21 mouse cellular contexts compared by ENCODE assay signal in genomic region chr2:117131910-117132309, GRCm38 (mm10). TPM values are rescaled to one million over a fixed set of nuclear protein-coding genes. Genes with fewer than 3 reads are reported as not detected.
DNase-seq lines count a peak whose midpoint lies in the region; ATAC-seq lines count a peak whose summit lies in the region.
"Had no signal": no experiment of that assay in that cellular context is flagged by ENCODE, and none has a peak within 500 bp of the region (broad histone marks: within the 10 kb centered on the region; RNA-seq: fewer than 3 reads in every experiment).

No protein-coding gene starts in this region.

- H3K27ac ChIP-seq in embryonic facial prominence, embryonic 11.5 days (replicated peaks; ENCODE audit: low read depth, low read length), result no peak overlapping the region
- no peak overlapping the region for H3K27ac ChIP-seq in embryonic facial prominence, embryonic 10.5 days (replicated peaks)
- no peak overlapping the region for H3K27ac ChIP-seq in hindbrain, embryonic 13.5 days
- H3K27ac ChIP-seq: embryonic facial prominence, embryonic 13.5 days; embryonic facial prominence, embryonic 15.5 days; forebrain, embryonic 13.5 days; forebrain, embryonic 15.5 days had no signal

- no peak for DNase-seq in embryonic facial prominence, embryonic 11.5 days (ENCODE audit: low spot score)
- DNase-seq in embryonic facial prominence, embryonic 10.5 days (ENCODE audit: low spot score), result no peak
- DNase-seq in 3T3-L1 (ENCODE audit: low read depth, low spot score), result peak; percentile 40
- peak; percentile 88 for DNase-seq in gonadal fat pad, adult 2 months (ENCODE audit: low read depth)
- DNase-seq: adrenal gland, adult 2 months; adrenal gland, postnatal 10 days; adrenal gland, postnatal 25 days; cerebellum, adult 11 months; cerebellum, adult 18-20 months; cerebellum, adult 8-10 months; cerebellum, adult 9-11 months; cerebellum, postnatal 14 days; cerebellum, postnatal 36 days; embryo, embryonic 11 days; forebrain, postnatal 0 days had no signal

- no peaks in the 10 kb centered on the region for H3K9me3 ChIP-seq in embryonic facial prominence, embryonic 11.5 days (replicated peaks; ENCODE audit: control insufficient read depth, low read length)
- H3K9me3 ChIP-seq in embryonic facial prominence, embryonic 10.5 days, result no peaks in the 10 kb centered on the region
- no peaks in the 10 kb centered on the region for H3K9me3 ChIP-seq in hindbrain, embryonic 13.5 days
- H3K9me3 ChIP-seq: embryonic facial prominence, embryonic 13.5 days; embryonic facial prominence, embryonic 15.5 days; forebrain, embryonic 13.5 days; forebrain, embryonic 15.5 days had no signal

- 73% methylated on average over 1 of the region's 1 CpGs for WGBS in embryonic facial prominence, embryonic 11.5 days
- whole genome bisulfite sequencing in embryonic facial prominence, embryonic 10.5 days, result 77% methylated on average over 1 of the region's 1 CpGs
- 74% methylated on average over 1 of the region's 1 CpGs for WGBS in hindbrain, embryonic 13.5 days

- no peak overlapping the region for H3K4me3 ChIP-seq in embryonic facial prominence, embryonic 11.5 days (ENCODE audit: low read depth, low read length)
- no peak overlapping the region for H3K4me3 ChIP-seq in embryonic facial prominence, embryonic 10.5 days
- no peak overlapping the region for H3K4me3 ChIP-seq in hindbrain, embryonic 13.5 days
- H3K4me3 ChIP-seq: embryonic facial prominence, embryonic 13.5 days; embryonic facial prominence, embryonic 15.5 days; erythroblast, embryonic 14.5 days; forebrain, embryonic 13.5 days; forebrain, embryonic 15.5 days had no signal

- H3K27me3 ChIP-seq in embryonic facial prominence, embryonic 11.5 days (ENCODE audit: control insufficient read depth, insufficient read depth, low read length), result no peaks in the 10 kb centered on the region
- no peaks in the 10 kb centered on the region for H3K27me3 ChIP-seq in embryonic facial prominence, embryonic 10.5 days (replicated peaks; ENCODE audit: low read depth, poor library complexity, severe bottlenecking)
- H3K27me3 ChIP-seq in hindbrain, embryonic 13.5 days, result no peaks in the 10 kb centered on the region
- H3K27me3 ChIP-seq: embryonic facial prominence, embryonic 13.5 days; embryonic facial prominence, embryonic 15.5 days; forebrain, embryonic 13.5 days; forebrain, embryonic 15.5 days had no signal

- no peak overlapping the region for H3K4me2 ChIP-seq in embryonic facial prominence, embryonic 11.5 days (ENCODE audit: low read depth, low read length)
- H3K4me2 ChIP-seq in hindbrain, embryonic 13.5 days, result no peak overlapping the region
- H3K4me2 ChIP-seq: embryonic facial prominence, embryonic 13.5 days; embryonic facial prominence, embryonic 15.5 days; forebrain, embryonic 13.5 days; forebrain, embryonic 15.5 days had no signal

- ATAC-seq in embryonic facial prominence, embryonic 11.5 days (replicated peaks; ENCODE audit: insufficient number of reproducible peaks, low FRiP score, low TSS enrichment, low read depth), result 0 out of 2 replicates have a peak, but pooled peaks have one; percentile 39
- no peak for ATAC-seq in hindbrain, embryonic 13.5 days (ENCODE audit: low FRiP score)
- ATAC-seq: forebrain, embryonic 13.5 days; forebrain, embryonic 15.5 days; forebrain, postnatal 0 days had no signal

- H3K36me3 ChIP-seq in embryonic facial prominence, embryonic 11.5 days (replicated peaks; ENCODE audit: control insufficient read depth, insufficient read depth, low read depth, low read length), result no peaks in the 10 kb centered on the region
- peaks cover 27% of the 10 kb centered on the region for H3K36me3 ChIP-seq in embryonic facial prominence, embryonic 10.5 days (replicated peaks)
- no peaks in the 10 kb centered on the region for H3K36me3 ChIP-seq in hindbrain, embryonic 13.5 days
- H3K36me3 ChIP-seq: embryonic facial prominence, embryonic 15.5 days; forebrain, embryonic 15.5 days had no signal

- no peaks in the 10 kb centered on the region for H3K4me1 ChIP-seq in embryonic facial prominence, embryonic 11.5 days (ENCODE audit: control insufficient read depth, insufficient read depth, low read length)
- peaks cover 4% of the 10 kb centered on the region; the same call in 1 of the 2 replicates for H3K4me1 ChIP-seq in embryonic facial prominence, embryonic 10.5 days
- no peaks in the 10 kb centered on the region for H3K4me1 ChIP-seq in hindbrain, embryonic 13.5 days (replicated peaks)
- H3K4me1 ChIP-seq: embryonic facial prominence, embryonic 15.5 days; forebrain, embryonic 13.5 days had no signal

- H3K9ac ChIP-seq in embryonic facial prominence, embryonic 11.5 days (replicated peaks; ENCODE audit: low read length), result no peak overlapping the region
- no peak overlapping the region for H3K9ac ChIP-seq in hindbrain, embryonic 13.5 days
- H3K9ac ChIP-seq: embryonic facial prominence, embryonic 13.5 days; embryonic facial prominence, embryonic 15.5 days; forebrain, embryonic 13.5 days; forebrain, embryonic 15.5 days; forebrain, postnatal 0 days had no signal

RNA-seq across cellular contexts. Expression of gene Spred1, which starts 10.7 kb away (rescaled TPM):
- 22.1 and 28.6 TPM in 2 replicates for polyA plus RNA-seq in embryonic facial prominence, embryonic 11.5 days (2014; fragmentation: Nextera tagmentation; extraction: Ambion mirVana)
- 13.8 and 14.5 TPM in 2 replicates for polyA plus RNA-seq in embryonic facial prominence, embryonic 10.5 days (2016; fragmentation: Nextera tagmentation; extraction: Ambion mirVana)
- polyA plus RNA-seq in gonadal fat pad, adult 2 months (2012; rRNA removed), result 5.4 and 7.8 TPM in 2 replicates
- polyA plus RNA-seq in hindbrain, embryonic 13.5 days (2015; fragmentation: Nextera tagmentation; extraction: Ambion mirVana), result 7.2 and 9.2 TPM in 2 replicates

Comparison
In these comparisons a context has a peak if more than half of its experiments do, and no peak if none do; other contexts are left out.
1. DNase-seq: peak in 3T3-L1 (single experiment) and gonadal fat pad, adult 2 months (single experiment); none in embryonic facial prominence, embryonic 11.5 days (single experiment) and embryonic facial prominence, embryonic 10.5 days (single experiment).